Mouse (Mus musculus) erythroblast, embryonic 14.5 days (primary cell): ENCODE data around the gene Mylpf. TPM values are rescaled to one million over a fixed set of nuclear protein-coding genes. Genes with fewer than 3 reads are reported as not detected.

Source experiments
- H3K27me3 ChIP-seq: 2 replicates; pipeline ENCODE4 v1.6.1; 2012; ENCODE audit warnings: inconsistent platforms; ENCODE audit not compliant: control insufficient read depth
- H3K36me3 ChIP-seq: 2 replicates; pipeline ENCODE4 v1.6.1; 2012; ENCODE audit warnings: mild to moderate bottlenecking, inconsistent platforms; ENCODE audit not compliant: control insufficient read depth
- H3K4me1 ChIP-seq: 2 replicates; pipeline ENCODE4 v1.6.1; 2012; ENCODE audit warnings: inconsistent platforms; ENCODE audit not compliant: control insufficient read depth
- H3K4me3 ChIP-seq: replicated peaks from 2 replicates; pipeline ENCODE3; 2012; ENCODE audit warnings: moderate library complexity, mild to moderate bottlenecking, inconsistent platforms
- H3K9me3 ChIP-seq: 2 replicates; pipeline ENCODE4 v1.6.1; 2012; ENCODE audit warnings: low read length, inconsistent platforms, mixed read lengths; ENCODE audit not compliant: control insufficient read depth
- GATA1 ChIP-seq: IDR thresholded peaks from 2 replicates; pipeline ENCODE4 v1.6.1; 2012; ENCODE audit warnings: low read length, inconsistent platforms, mixed read lengths
- TAL1 ChIP-seq: IDR thresholded peaks from 3 replicates; pipeline ENCODE4 v1.6.1; 2012; ENCODE audit warnings: low read length, inconsistent platforms, mixed read lengths
- polyA plus RNA-seq: library from polyadenylated mRNA; stranded (reverse); fragments of >175 nt; gene quantifications from 2 replicates; pipeline ENCODE4 v1.2.3, GENCODE M21; 2012

Mylpf gene
- polyA plus RNA-seq, 1 experiment: 2.0 TPM

DNA sequence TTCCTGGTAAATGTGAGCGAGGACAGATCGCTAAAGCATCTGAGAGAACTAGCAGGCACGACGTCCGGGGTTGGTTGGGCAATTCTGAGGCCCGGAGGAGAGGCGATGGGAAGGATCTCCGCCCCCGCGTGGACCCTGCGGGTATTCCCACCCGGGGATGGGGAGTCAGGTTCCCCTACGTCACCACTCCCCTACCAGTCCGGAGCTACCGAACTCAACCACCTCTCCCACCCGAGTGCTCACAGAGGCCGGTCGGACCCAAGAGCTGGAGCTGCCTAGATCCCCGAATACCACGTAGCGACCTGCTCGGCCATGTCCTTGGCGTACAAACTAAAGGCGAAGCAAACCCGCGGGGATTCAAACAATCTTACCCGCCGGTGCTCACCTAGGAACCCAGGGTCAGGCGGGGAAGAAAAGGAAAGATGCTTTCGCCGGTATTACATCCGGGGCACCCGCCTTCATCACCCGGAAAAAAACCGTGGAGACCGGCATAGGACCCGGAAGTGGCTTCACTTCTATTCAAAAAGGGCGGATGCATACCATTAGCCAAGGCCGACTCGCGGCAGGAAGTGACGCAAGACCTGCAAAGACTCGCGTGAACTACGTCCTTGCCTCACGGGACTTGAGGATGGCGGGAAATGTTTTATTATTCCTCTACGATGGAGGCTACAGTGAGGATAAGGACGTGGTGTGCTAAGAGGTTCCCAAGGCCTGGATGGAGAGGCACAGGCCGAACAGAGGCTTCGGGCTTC lies 13.0 kb upstream of the Mylpf start, which contains the start of gene Cd2bp2:
Gene Cd2bp2 (minus strand): TSS at position 507 of the 752 bp plus-strand sequence.
- H3K36me3 ChIP-seq: peaks cover 88% of the 10 kb centered on the region
- H3K9me3 ChIP-seq: no peaks in the 10 kb centered on the region
- no peaks in the 10 kb centered on the region for H3K27me3 ChIP-seq
- H3K4me1 ChIP-seq: peaks cover 43% of the 10 kb centered on the region
- TF ChIP-seq GATA1: no peak; the same call in 1 of the 2 replicates
- no peak for TF ChIP-seq TAL1
- H3K4me3 ChIP-seq: peak within 1 kb of the TSS; percentile 70

DNA sequence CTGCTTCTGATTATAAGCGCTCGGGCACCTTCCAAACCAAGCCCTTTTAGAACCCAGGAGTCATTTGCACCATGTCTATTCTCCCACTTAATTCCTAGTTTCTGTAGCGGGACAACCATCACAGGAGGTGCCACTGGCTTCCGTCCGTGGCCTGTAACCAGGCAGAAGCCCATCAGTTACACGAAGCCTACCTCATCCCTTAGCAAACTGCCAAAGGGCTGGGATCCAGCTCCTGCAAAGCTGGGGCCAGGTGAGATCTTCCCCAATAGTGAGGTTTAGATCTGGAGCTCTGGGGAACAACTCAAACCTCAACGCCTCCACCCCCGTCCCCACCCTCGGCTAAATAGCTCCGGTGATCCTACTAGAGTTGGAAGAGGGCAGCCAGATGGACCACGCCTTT lies 12.2 kb upstream of the Mylpf start:
- Histone ChIP-seq H3K4me1 (peaks cover 43% of the 10 kb centered on the region), H3K36me3 (peaks cover 88% of the 10 kb centered on the region), H3K4me3 (peak overlapping the region; percentile 70), H3K27me3 (no peaks in the 10 kb centered on the region), H3K9me3 (no peaks in the 10 kb centered on the region)
- TF ChIP-seq GATA1 (no peak), TAL1 (no peak)

DNA sequence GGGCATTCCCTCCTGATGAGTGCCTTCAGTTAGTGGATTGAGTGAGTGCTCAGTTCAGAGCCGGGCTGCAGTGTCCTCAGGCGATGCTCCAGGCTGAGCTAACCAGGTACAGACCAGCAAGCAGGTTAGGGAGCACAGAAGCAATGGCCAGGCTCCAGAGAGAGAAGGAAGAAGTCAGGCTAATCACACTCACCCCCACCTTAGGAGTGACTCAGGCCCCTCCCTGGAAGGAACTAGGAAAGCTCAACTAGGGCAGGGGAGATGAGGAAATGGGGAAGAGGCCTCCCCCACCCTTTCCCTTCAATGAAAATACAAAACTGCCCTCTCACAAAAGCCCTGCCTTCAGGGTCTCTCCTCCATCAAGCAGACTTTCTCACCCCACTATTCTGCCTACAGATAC lies 2.1 kb upstream of the Mylpf start:
- no peaks in the 10 kb centered on the region for H3K9me3 ChIP-seq
- H3K4me1 ChIP-seq: peaks cover 63% of the 10 kb centered on the region
- no peaks in the 10 kb centered on the region for H3K27me3 ChIP-seq
- H3K36me3 ChIP-seq: peaks cover 57% of the 10 kb centered on the region
- TF ChIP-seq GATA1: no peak
- TF ChIP-seq TAL1: no peak
- peak overlapping the region; percentile 90 for H3K4me3 ChIP-seq

DNA sequence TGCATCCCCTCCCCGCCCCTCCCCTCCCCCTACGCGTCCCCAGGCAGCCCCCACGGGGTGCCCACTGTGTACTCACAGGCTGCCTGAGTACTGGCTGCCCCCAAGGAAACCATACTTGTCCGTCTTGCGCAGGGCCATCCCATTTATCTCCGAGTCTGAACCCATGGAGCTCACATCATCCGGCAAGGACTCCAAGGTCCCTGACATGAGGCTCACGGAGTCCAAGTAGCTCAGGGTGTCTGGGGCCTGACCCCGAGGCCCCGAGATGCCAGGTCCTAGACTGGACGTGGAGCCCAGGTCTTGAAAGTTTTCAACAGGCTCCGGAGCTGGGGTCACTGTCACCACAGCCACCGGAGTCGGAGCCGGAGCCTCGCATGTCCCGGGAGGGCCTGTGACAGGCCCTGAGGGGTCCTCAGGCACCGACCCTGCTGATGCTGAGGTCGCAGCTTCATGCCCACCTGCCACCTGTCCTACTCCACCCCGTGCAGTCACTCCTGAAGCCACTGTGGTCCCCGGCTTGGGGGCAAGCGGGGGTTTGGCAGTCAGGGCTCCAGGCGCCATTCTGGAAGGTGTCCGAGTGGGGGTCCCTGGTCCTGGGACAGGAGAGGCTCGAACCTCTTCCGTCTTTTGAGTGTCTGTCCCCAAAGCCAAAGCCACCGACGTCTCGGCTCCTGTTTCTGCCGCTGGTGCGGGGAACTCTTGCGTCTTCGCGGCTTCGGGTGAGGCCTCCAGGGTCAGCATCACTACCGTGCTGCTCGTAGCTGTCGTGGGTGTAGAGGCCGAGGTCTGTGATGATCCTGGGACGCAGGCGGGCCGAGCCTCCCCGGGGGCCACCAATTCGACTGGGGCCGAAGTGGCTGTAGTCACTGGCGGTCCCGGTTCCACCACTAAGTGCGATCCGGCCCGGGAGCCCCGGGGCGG lies 1.1 kb upstream of the Mylpf start:
- peaks cover 49% of the 10 kb centered on the region for H3K36me3 ChIP-seq
- H3K4me3 ChIP-seq: peak overlapping the region; percentile 90
- H3K9me3 ChIP-seq: no peaks in the 10 kb centered on the region
- peaks cover 70% of the 10 kb centered on the region for H3K4me1 ChIP-seq
- no peaks in the 10 kb centered on the region for H3K27me3 ChIP-seq
- TF ChIP-seq GATA1 (no peak), TAL1 (no peak)

DNA sequence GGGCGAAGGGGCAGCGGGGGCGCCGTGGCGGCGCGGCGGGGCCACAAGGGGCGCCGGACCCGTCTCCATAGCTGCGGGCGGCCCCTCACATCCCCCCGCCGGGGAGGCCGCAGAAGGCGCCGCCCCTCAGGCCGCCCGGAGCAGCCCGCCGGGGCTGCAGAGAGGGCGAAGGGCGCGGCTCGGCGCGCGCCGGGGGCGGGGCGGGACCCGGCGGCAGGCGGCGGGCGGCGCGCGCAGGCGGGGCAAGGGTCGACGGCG lies 466 bp upstream of the Mylpf start, which contains the start of gene Tbc1d10b:
Gene Tbc1d10b (minus strand): TSS at position 174 of the 258 bp plus-strand sequence.
- Histone ChIP-seq H3K4me1 (peaks cover 76% of the 10 kb centered on the region), H3K4me3 (peak within 1 kb of the TSS; percentile 90), H3K27me3 (no peaks in the 10 kb centered on the region), H3K36me3 (peaks cover 47% of the 10 kb centered on the region), H3K9me3 (no peaks in the 10 kb centered on the region)
- TF ChIP-seq GATA1 (no peak), TAL1 (no peak)

DNA sequence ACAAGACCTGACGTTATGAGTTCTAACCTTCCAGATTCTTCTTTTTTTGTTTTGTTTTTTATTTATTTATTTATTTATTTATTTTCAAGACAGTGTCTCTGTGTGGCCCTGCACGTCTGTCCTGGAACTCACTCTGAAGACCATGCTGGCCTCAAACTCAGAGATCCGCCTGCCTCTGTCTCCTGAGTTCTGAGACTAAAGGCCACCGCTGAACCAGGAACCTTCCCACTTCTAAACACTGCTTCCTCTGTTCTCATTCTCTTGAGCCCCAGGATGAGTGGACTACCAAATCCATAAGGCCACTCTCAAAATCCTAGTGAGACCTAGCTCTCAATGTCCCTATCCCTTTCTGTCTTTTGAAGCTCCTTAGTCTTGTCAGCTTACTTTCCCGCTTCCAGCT lies 1.2 kb downstream of the Mylpf start:
- peak overlapping the region; percentile 90 for H3K4me3 ChIP-seq
- peaks cover 78% of the 10 kb centered on the region for H3K4me1 ChIP-seq
- peaks cover 45% of the 10 kb centered on the region for H3K36me3 ChIP-seq

DNA sequence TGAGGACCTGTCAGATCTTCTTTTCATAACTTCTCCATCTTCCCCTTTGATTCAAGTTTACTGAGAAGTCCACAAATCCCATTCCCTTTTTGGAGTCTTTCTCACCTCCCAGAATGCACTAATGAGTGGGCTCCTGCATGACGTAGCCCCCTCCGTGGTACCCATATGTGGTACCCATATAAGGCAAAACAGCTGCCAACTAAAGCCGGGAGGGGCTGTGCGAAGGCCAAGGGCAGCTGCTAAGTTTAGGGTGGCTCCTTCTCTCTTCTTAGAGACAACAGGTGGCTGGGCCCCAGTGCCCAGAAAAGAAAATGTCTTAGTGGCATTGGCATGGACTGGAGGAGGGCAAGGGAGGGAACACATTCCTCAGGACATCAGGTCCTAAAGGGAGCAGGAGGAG lies 1.6 kb downstream of the Mylpf start:
- no peaks in the 10 kb centered on the region for H3K9me3 ChIP-seq
- peaks cover 45% of the 10 kb centered on the region for H3K36me3 ChIP-seq
- H3K4me3 ChIP-seq: peak overlapping the region; percentile 90
- TF ChIP-seq TAL1 (no peak), GATA1 (no peak)
- H3K27me3 ChIP-seq: no peaks in the 10 kb centered on the region
- peaks cover 78% of the 10 kb centered on the region for H3K4me1 ChIP-seq

More for the DNA sequence above, 1.2 kb downstream of the Mylpf start:
- no peaks in the 10 kb centered on the region for H3K9me3 ChIP-seq
- H3K27me3 ChIP-seq: no peaks in the 10 kb centered on the region
- TF ChIP-seq GATA1 (no peak), TAL1 (no peak)

DNA sequence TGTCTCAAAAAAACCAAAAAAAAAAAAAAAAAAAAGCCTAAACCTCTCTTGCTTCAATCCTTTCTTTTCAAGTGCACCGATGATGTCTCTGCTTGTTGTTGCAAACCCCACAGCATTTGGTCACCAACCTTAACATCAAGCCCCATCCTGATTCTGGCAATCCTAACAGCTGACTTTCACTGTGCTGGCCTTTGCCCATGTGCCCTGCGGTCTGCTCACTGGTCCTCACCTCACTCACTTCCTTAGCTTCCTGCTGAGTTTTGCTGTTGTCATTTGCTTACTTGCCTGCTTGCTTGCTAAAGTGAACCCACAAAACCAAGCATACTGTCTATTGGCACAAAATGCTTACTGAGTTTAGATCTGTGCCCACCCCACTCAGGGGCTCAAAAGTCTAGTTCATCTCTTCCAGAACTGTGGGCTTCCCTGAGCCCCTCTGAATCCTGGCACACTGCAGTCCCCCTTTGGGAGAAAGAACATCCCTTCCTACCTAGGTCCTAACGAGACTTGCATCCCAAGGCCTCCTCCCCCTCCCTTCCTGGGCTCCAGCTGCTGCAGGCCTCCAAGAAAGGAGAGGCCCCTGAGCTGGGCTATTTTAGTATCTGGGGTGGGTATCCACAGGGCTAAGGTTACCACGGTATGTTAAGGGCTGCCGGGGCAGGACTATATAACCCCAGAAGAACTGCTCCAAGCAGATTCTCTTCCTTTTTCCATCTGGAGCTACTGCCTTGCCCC lies 2.5 kb downstream of the Mylpf start:
- Histone ChIP-seq H3K4me1 (peaks cover 79% of the 10 kb centered on the region), H3K9me3 (no peaks in the 10 kb centered on the region), H3K4me3 (no peak overlapping the region), H3K36me3 (peaks cover 42% of the 10 kb centered on the region), H3K27me3 (no peaks in the 10 kb centered on the region)
- TF ChIP-seq GATA1 (no peak), TAL1 (no peak)
